Mouse (Mus musculus) myocyte (in vitro differentiated cells): ENCODE measurements around the gene Glg1.

Experiments
- MYOD1 ChIP-seq, 3 experiments: IDR thresholded peaks; one replicate each; pipeline ENCODE4 v1.6.1; 2011; ENCODE audit warnings: control low read depth in 2 of 3, low read depth in 2 of 3, mild to moderate bottlenecking in 2 of 3, moderate library complexity in 1 of 3; ENCODE audit not compliant: insufficient read length in 2 of 3, control insufficient read depth in 1 of 3
- POLR2A ChIP-seq: IDR thresholded peaks from one replicate; pipeline ENCODE4 v1.6.1; 2011; ENCODE audit warnings: low read depth, mild to moderate bottlenecking, control low read depth, moderate library complexity; ENCODE audit not compliant: insufficient read length
- REST ChIP-seq: IDR thresholded peaks from one replicate; pipeline ENCODE4 v1.6.1; 2011; ENCODE audit warnings: mild to moderate bottlenecking, control low read depth, moderate library complexity; ENCODE audit not compliant: insufficient read depth, insufficient read length

- TF ChIP-seq POLR2A (no peak), REST (no peak), MYOD1 (IDR thresholded peaks at IDR 0.05; ENCODE audit: control insufficient read depth in 1 of 3, insufficient read length in 2 of 3, low read depth in 2 of 3) (no peak)
Observed at GRCm38 (mm10) chr8:111155721-111156436, 103.1 kb downstream of the Glg1 start.
